In the genomic region with DNA sequence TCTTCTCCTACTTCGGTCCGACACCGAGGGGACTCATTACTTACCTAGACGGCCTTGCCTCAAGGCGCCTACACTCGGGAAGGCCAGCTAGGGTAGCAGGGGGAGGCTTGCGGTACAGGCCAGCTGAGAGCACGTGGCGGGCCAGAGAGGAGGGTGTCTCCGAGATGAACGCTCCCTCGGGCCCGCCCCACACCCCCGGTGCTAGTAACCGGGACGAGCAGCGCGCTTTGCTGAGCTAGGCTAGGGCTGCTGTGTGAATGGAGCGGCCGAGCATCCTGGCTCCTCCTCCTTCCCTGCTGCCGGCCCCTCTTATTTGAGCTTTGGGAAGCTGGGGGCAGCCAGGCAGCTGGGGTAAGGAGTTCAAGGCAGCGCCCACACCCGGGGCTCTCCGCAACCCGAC, we compare ENCODE assay signal across 8 mouse cellular contexts. TPM values are rescaled to one million over a fixed set of nuclear protein-coding genes. Genes with fewer than 3 reads are reported as not detected.
DNase-seq lines count a peak whose midpoint lies in the region; ATAC-seq and TF ChIP-seq lines count a peak whose summit lies in the region.

Gene Wt1 (plus strand): TSS at position 251 of the 400 bp plus-strand sequence.

- peak within 1 kb of the TSS; percentile 49 for H3K4me2 ChIP-seq in heart, embryonic 16.5 days (ENCODE audit: low read depth, low read length)
- peak within 1 kb of the TSS; percentile 25; the same call in 1 of the 2 replicates for H3K4me2 ChIP-seq in midbrain, embryonic 14.5 days (ENCODE audit: low read length)

- intact Hi-C loops in left cerebral cortex, adult 2 months (cut with DNase I), result loop anchor here (5.0 kb wide), 2 partner anchors 546 to 561 kb away; no protein-coding TSS in a partner anchor

- TF ChIP-seq POLR2A in ES-Bruce4 (IDR thresholded peaks at IDR 0.05; ENCODE audit: insufficient read depth, low read length), result no peak

- peak within 1 kb of the TSS; percentile 71 for H3K4me3 ChIP-seq in ES-Bruce4 (ENCODE audit: low read depth, low read length)
- H3K4me3 ChIP-seq in heart, embryonic 16.5 days (ENCODE audit: low read length), result peak within 1 kb of the TSS; percentile 43
- H3K4me3 ChIP-seq in midbrain, embryonic 14.5 days (replicated peaks; ENCODE audit: low read depth, low read length), result peak within 1 kb of the TSS; percentile 15; the same call in 1 of the 2 replicates
- no peak within 1 kb of the TSS for H3K4me3 ChIP-seq in left cerebral cortex, adult 2 months

- H3K9ac ChIP-seq in ES-Bruce4 (ENCODE audit: low read depth, poor library complexity, severe bottlenecking), result peak within 1 kb of the TSS; percentile 70
- peak within 1 kb of the TSS; percentile 56 for H3K9ac ChIP-seq in heart, embryonic 16.5 days (ENCODE audit: low read length)
- H3K9ac ChIP-seq in midbrain, embryonic 14.5 days (replicated peaks; ENCODE audit: low read length), result no peak within 1 kb of the TSS

- H3K36me3 ChIP-seq in ES-Bruce4 (ENCODE audit: control insufficient read depth, insufficient read depth, low read length, poor library complexity, severe bottlenecking), result no peaks in the 10 kb centered on the region
- H3K36me3 ChIP-seq in heart, embryonic 16.5 days (ENCODE audit: control insufficient read depth, insufficient read depth), result no peaks in the 10 kb centered on the region
- H3K36me3 ChIP-seq in midbrain, embryonic 14.5 days (ENCODE audit: control insufficient read depth, insufficient read depth, low read length), result no peaks in the 10 kb centered on the region

- peak; percentile 75 for ATAC-seq in heart, embryonic 16.5 days (replicated peaks; ENCODE audit: extremely low read depth, insufficient read depth, low FRiP score)
- peak; percentile 34; the same call in 1 of the 2 replicates for ATAC-seq in midbrain, embryonic 14.5 days (ENCODE audit: low FRiP score, low TSS enrichment)

- H3K4me1 ChIP-seq in ES-Bruce4 (ENCODE audit: control insufficient read depth, insufficient read depth, low read length), result no peaks in the 10 kb centered on the region
- H3K4me1 ChIP-seq in heart, embryonic 16.5 days (ENCODE audit: control insufficient read depth, insufficient read depth, low read length), result peaks cover 5% of the 10 kb centered on the region; the same call in 1 of the 2 replicates
- no peaks in the 10 kb centered on the region for H3K4me1 ChIP-seq in midbrain, embryonic 14.5 days (ENCODE audit: control insufficient read depth, insufficient read depth, low read length)

- TF ChIP-seq EP300 in ES-Bruce4 (IDR thresholded peaks at IDR 0.05; ENCODE audit: insufficient read depth, low read depth, low read length), result no peak

- no peaks in the 10 kb centered on the region for H3K9me3 ChIP-seq in ES-Bruce4 (replicated peaks; ENCODE audit: control insufficient read depth, insufficient read depth, low read length, poor library complexity, severe bottlenecking)
- no peaks in the 10 kb centered on the region for H3K9me3 ChIP-seq in heart, embryonic 16.5 days (replicated peaks; ENCODE audit: control insufficient read depth, low read length)
- H3K9me3 ChIP-seq in midbrain, embryonic 14.5 days (ENCODE audit: control insufficient read depth, low read length), result no peaks in the 10 kb centered on the region

- DNase-seq in embryo, embryonic 10 days (ENCODE audit: low spot score), result peak; percentile 67
- peak; percentile 72 for DNase-seq in kidney, postnatal 14 days
- peak; percentile 51 for DNase-seq in midbrain, embryonic 14.5 days
- DNase-seq in left cerebral cortex, adult 2 months (ENCODE audit: extremely low spot score in 1 of 2, low spot score in 2 of 2), result no peak
- no peak for DNase-seq in layer of hippocampus, postnatal 10 days (ENCODE audit: low spot score in 2 of 2)
- DNase-seq in natural killer cell, adult 2 months (ENCODE audit: low spot score in 2 of 2), result no peak

- WGBS in heart, embryonic 16.5 days, result 1% methylated on average over 25 of the region's 25 CpGs
- under 1% methylated on average over 25 of the region's 25 CpGs for WGBS in midbrain, embryonic 14.5 days

- TF ChIP-seq CTCF in ES-Bruce4 (IDR thresholded peaks at IDR 0.05; ENCODE audit: low read depth, low read length), result no peak
- TF ChIP-seq CTCF in left cerebral cortex, adult 2 months (IDR thresholded peaks at IDR 0.05), result no peak

- H3K27ac ChIP-seq in ES-Bruce4 (ENCODE audit: insufficient read depth, low read length), result no peak within 1 kb of the TSS
- peak within 1 kb of the TSS; percentile 58 for H3K27ac ChIP-seq in heart, embryonic 16.5 days (ENCODE audit: low read length)
- H3K27ac ChIP-seq in midbrain, embryonic 14.5 days (replicated peaks; ENCODE audit: low read depth, low read length), result no peak within 1 kb of the TSS
- no peak within 1 kb of the TSS for H3K27ac ChIP-seq in left cerebral cortex, adult 2 months

- H3K27me3 ChIP-seq in ES-Bruce4 (ENCODE audit: control insufficient read depth, insufficient read depth, low read length, poor library complexity, severe bottlenecking), result peaks cover 35% of the 10 kb centered on the region
- peaks cover 75% of the 10 kb centered on the region for H3K27me3 ChIP-seq in heart, embryonic 16.5 days (ENCODE audit: control insufficient read depth, insufficient read depth, low read length)
- H3K27me3 ChIP-seq in midbrain, embryonic 14.5 days (ENCODE audit: control insufficient read depth, insufficient read depth, low read length), result peaks cover 96% of the 10 kb centered on the region

RNA-seq across cellular contexts. Expression of gene Wt1, which starts in this region (rescaled TPM):
- polyA plus RNA-seq in ES-Bruce4 (2011; ENCODE audit: insufficient read depth, insufficient read length, low read depth, missing spikeins), result 4.1 and 4.6 TPM in 2 replicates
- 18.9 and 22.2 TPM in 2 replicates for polyA plus RNA-seq in heart, embryonic 16.5 days (2015; fragmentation: Nextera tagmentation; extraction: Ambion mirVana)
- not detected in 2 replicates for polyA plus RNA-seq in midbrain, embryonic 14.5 days (2014; fragmentation: Nextera tagmentation; extraction: Ambion mirVana)
- total RNA-seq in left cerebral cortex, adult 2 months (2021), result under 1 TPM in 1 of 2 experiments, not detected in 1; 0.14 TPM
- under 1 TPM; 0.18 to 0.39 TPM for total RNA-seq in layer of hippocampus, postnatal 10 days (2021)

Comparison
In these comparisons a context has a peak if more than half of its experiments do, and no peak if none do; other contexts are left out.
1. Peak in DNase-seq, ATAC-seq, H3K4me3 ChIP-seq and H3K4me2 ChIP-seq in midbrain, embryonic 14.5 days; RNA of the gene not detected or under 1 TPM.
2. DNase-seq: peak in embryo, embryonic 10 days (single experiment) and kidney, postnatal 14 days (single experiment); none in left cerebral cortex, adult 2 months (0 of 2), layer of hippocampus, postnatal 10 days (0 of 2) and natural killer cell, adult 2 months (0 of 2).